In genomic region chr2:127069781-127070434, GRCm38 (mm10) we compare ENCODE assay signal across 8 mouse cellular contexts. TPM values are rescaled to one million over a fixed set of nuclear protein-coding genes. Genes with fewer than 3 reads are reported as not detected.
A peak's percentile ranks its signal among the peaks of the same experiment; 100 is the strongest.
DNase-seq lines count a peak whose midpoint lies in the region; ATAC-seq and TF ChIP-seq lines count a peak whose summit lies in the region.

No protein-coding gene starts in this region.

- ATAC-seq in forebrain, embryonic 13.5 days = no peak
- no peak for ATAC-seq in liver, embryonic 13.5 days (ENCODE audit: low read depth)

- H3K27ac ChIP-seq in ES-Bruce4 (ENCODE audit: insufficient read depth, low read length) = peak overlapping the region; percentile 60
- H3K27ac ChIP-seq in forebrain, embryonic 13.5 days = peak overlapping the region; percentile 44
- peak overlapping the region; percentile 77 for H3K27ac ChIP-seq in liver, embryonic 13.5 days

- H3K27me3 ChIP-seq in ES-Bruce4 (ENCODE audit: control insufficient read depth, insufficient read depth, low read length, poor library complexity, severe bottlenecking) = no peaks in the 10 kb centered on the region
- H3K27me3 ChIP-seq in forebrain, embryonic 13.5 days = no peaks in the 10 kb centered on the region
- no peaks in the 10 kb centered on the region for H3K27me3 ChIP-seq in liver, embryonic 13.5 days

- TF ChIP-seq CTCF in ES-Bruce4 (IDR thresholded peaks at IDR 0.05; ENCODE audit: low read depth, low read length) = no peak

- H3K4me3 ChIP-seq in ES-Bruce4 (ENCODE audit: low read depth, low read length) = peak overlapping the region; percentile 59
- peak overlapping the region; percentile 56 for H3K4me3 ChIP-seq in forebrain, embryonic 13.5 days
- peak overlapping the region; percentile 78 for H3K4me3 ChIP-seq in liver, embryonic 13.5 days (replicated peaks)

- TF ChIP-seq POLR2A in ES-Bruce4 (IDR thresholded peaks at IDR 0.05; ENCODE audit: insufficient read depth, low read length) = no peak

- H3K4me1 ChIP-seq in ES-Bruce4 (ENCODE audit: control insufficient read depth, insufficient read depth, low read length) = no peaks in the 10 kb centered on the region
- peaks cover 15% of the 10 kb centered on the region for H3K4me1 ChIP-seq in forebrain, embryonic 13.5 days
- H3K4me1 ChIP-seq in liver, embryonic 13.5 days (replicated peaks) = peaks cover 23% of the 10 kb centered on the region

- peak; percentile 78 for DNase-seq in heart, adult 11 months
- no peak for DNase-seq in heart, postnatal 14 days
- DNase-seq in liver, embryonic 13.5 days = no peak
- DNase-seq in urinary bladder, postnatal 10 days (ENCODE audit: low spot score) = no peak
- DNase-seq in adrenal gland, adult 8-10 months = no peak
- DNase-seq in adrenal gland, postnatal 25 days = no peak

- H3K9ac ChIP-seq in ES-Bruce4 (ENCODE audit: low read depth, poor library complexity, severe bottlenecking) = peak overlapping the region; percentile 46
- H3K9ac ChIP-seq in forebrain, embryonic 13.5 days = peak overlapping the region; percentile 57
- H3K9ac ChIP-seq in liver, embryonic 13.5 days = peak overlapping the region; percentile 83

- no peaks in the 10 kb centered on the region for H3K9me3 ChIP-seq in ES-Bruce4 (replicated peaks; ENCODE audit: control insufficient read depth, insufficient read depth, low read length, poor library complexity, severe bottlenecking)
- H3K9me3 ChIP-seq in forebrain, embryonic 13.5 days (replicated peaks) = no peaks in the 10 kb centered on the region
- H3K9me3 ChIP-seq in liver, embryonic 13.5 days (replicated peaks) = no peaks in the 10 kb centered on the region

- intact Hi-C loops in heart, postnatal 14 days (cut with DNase I) = loop anchor here (5.0 kb wide), 1 partner anchor 72 kb away; the partner anchor contains the start of gene Itpripl1

- TF ChIP-seq EP300 in ES-Bruce4 (IDR thresholded peaks at IDR 0.05; ENCODE audit: insufficient read depth, low read depth, low read length) = no peak

- H3K36me3 ChIP-seq in ES-Bruce4 (ENCODE audit: control insufficient read depth, insufficient read depth, low read length, poor library complexity, severe bottlenecking) = no peaks in the 10 kb centered on the region; the same call in 1 of the 2 replicates
- H3K36me3 ChIP-seq in forebrain, embryonic 13.5 days (ENCODE audit: poor library complexity, severe bottlenecking) = peaks cover 12% of the 10 kb centered on the region
- peaks cover 4% of the 10 kb centered on the region for H3K36me3 ChIP-seq in liver, embryonic 13.5 days

- peak overlapping the region; percentile 77 for H3K4me2 ChIP-seq in forebrain, embryonic 13.5 days
- peak overlapping the region; percentile 90 for H3K4me2 ChIP-seq in liver, embryonic 13.5 days

- WGBS in forebrain, embryonic 13.5 days = 16% methylated on average over 11 of the region's 11 CpGs
- WGBS in liver, embryonic 13.5 days (ENCODE audit: insufficient replicate concordance) = 24% methylated on average over 11 of the region's 11 CpGs

RNA-seq across cellular contexts. Expression of gene Blvra, which starts 0.6 kb away (rescaled TPM):
- total RNA-seq in heart, postnatal 14 days (2021) = 10 to 100 TPM; 17.4 to 19.5 TPM
- polyA plus RNA-seq in ES-Bruce4 (2011; ENCODE audit: insufficient read depth, insufficient read length, low read depth, missing spikeins) = 14.8 and 18.3 TPM in 2 replicates
- 22.3 and 24.1 TPM in 2 replicates for polyA plus RNA-seq in forebrain, embryonic 13.5 days (2015; fragmentation: Nextera tagmentation; extraction: Ambion mirVana)
- 71.8 and 72.2 TPM in 2 replicates for polyA plus RNA-seq in liver, embryonic 13.5 days (2015; fragmentation: Nextera tagmentation; extraction: Ambion mirVana)
- 10 to 100 TPM; 26.7 to 33.4 (median 29.3) TPM for total RNA-seq in adrenal gland, adult 8-10 months (2022)
- 22.3 and 33.9 TPM in 2 replicates for total RNA-seq in adrenal gland, postnatal 25 days (2021)
